Mouse (Mus musculus) urinary bladder, adult 18-20 months (tissue): Measurements from ENCODE around the gene Atp8b4.

ENCODE experiments used
- DNase-seq, 2 experiments: peaks; one replicate each; pipeline ENCODE4 v3.0.0; 2022; ENCODE audit warnings: low spot score in 2 of 2, mixed read lengths in 2 of 2

Gene Atp8b4

DNA sequence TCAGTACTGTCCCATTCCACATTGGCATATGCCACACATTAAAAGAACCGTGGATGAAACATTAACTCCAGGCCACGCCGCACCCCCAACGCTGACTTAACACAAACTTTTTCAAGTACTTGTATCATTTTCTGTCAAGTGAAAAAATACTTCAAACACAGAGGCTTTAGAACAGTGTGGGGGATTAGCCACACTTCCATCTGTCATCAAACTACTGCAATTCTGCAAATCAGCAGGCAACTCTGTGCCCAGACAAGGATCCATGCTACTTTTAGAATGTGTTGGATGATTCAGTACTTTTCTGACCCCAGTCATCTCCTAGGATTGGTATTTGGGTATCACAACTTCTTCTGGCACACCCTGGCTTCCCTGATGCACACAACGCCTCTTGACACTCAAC, 212.5 kb downstream of the Atp8b4 start:
- no peak for DNase-seq

DNA sequence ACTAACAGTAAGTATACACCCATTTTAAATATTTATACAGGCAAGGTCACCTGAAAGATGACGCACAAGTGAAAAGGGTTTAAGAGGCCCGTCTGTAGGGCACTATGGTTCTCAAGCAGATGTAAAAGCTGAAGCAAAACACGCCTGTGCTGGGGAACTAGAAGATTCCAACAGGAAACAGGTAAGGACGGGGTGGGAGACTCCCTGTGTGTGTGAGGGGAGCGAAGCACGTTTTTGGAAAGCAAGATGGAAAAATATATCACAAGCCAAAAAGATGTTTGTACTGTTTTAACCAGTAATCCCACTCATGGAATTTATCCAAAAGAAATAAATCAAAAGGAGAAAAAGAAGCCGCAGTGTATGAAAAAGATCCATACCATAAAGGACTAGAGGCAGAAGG, 214.1 kb downstream of the Atp8b4 start:
- DNase-seq = no peak

DNA sequence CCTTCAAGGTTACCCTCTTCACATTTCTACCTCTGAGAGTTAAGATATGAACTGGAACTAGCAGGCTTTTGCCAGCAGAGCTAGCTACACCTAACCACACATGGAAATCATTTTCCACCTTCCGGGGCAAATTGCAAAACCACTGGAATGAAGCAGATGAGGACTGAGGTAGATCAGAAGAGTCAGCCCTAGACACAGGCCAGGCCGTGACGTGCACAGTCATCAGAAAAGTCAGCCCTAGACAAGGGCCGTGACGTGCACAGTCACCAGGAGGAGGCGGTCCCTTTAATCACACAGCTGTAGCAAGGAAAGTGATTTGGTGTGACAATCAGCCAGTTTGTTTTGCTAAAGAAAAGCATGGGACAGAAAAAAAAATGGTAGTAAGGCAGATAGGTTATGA, 216.4 kb downstream of the Atp8b4 start:
- DNase-seq = no peak

DNA sequence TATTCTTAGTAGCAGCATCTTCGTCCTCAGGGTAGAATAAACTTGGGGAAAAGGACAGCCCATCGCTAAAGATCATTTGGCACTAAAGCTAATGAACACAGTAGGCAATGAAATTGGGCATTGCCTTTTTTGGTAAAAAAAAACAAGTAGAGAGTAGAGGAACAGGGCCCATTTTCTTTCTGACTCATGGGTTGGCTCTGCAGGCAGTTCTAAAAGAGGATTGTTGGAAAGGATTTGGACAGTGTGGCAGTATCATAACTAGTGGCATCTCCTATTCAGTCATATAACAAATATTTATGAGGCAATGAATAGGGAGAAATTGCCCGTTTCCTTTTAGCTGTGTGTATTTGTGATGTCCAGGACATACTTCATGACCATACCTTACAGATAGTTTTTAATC, 217.4 kb downstream of the Atp8b4 start:
- no peak for DNase-seq

- no peak for DNase-seq
These were observed 225.0 kb downstream of the Atp8b4 start for GRCm38 (mm10) chr2:126275511-126275910.

DNA sequence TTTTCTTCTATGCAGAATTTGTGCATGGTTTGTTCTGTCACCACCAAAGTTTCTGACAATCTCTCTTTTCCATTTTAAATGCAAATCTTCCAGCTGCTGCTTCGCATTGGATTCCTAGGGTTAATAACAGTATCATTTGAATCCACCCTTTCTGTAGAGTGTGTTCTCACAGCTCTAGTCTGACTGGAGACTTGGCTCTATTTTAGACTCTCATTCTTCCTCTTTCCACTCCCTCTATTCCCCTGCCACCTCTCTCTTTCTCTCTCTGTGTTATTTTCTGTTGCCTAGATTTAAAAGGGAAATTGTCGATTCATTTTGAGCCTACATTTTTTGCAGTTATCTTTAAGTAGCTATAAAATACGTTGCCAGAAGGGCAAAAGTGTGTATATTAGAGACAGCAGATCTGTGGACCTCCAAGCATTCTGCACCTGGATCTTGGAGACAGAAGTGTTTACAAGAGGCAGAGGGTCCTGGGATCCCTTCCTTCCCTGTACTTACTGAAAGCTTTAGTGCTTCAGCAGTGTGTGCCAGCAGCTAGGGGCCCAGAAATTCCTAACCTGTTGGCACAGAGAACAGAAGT, 225.6 kb downstream of the Atp8b4 start:
- DNase-seq = no peak

GRCm38 (mm10) chr2:126274311-126274710, 226.2 kb downstream of the Atp8b4 start:
- no peak for DNase-seq
